Mouse (Mus musculus): ENCODE data around the gene Lhx5. TPM values are rescaled to one million over a fixed set of nuclear protein-coding genes. Genes with fewer than 3 reads are reported as not detected.

Lhx5 gene
- polyA plus RNA-seq, 1 experiment, result not detected

- Histone ChIP-seq H3K4me1 (0 out of 2 replicates have a peak, but pooled peaks cover 3% of the 10 kb centered on the region), H3K9me3 (no peaks in the 10 kb centered on the region), H3K36me3 (replicated peaks; ENCODE audit: low read length) (no peaks in the 10 kb centered on the region), H3K27me3 (replicated peaks) (peaks cover 93% of the 10 kb centered on the region), H3K4me3 (replicated peaks) (no peak overlapping the region)
- TF ChIP-seq GATA1 (IDR thresholded peaks at IDR 0.05; ENCODE audit: borderline replicate concordance, low read length), result no peak
- TF ChIP-seq FLI1 (IDR thresholded peaks at IDR 0.05; ENCODE audit: low read length), result no peak
Observed at GRCm38 (mm10) chr5:120429692-120430091, 1.8 kb upstream of the Lhx5 start.

GRCm38 (mm10) chr5:120431001-120431583, 407 bp upstream of the Lhx5 start:
- Histone ChIP-seq H3K27me3 (replicated peaks) (peaks cover 96% of the 10 kb centered on the region), H3K4me1 (peaks cover 12% of the 10 kb centered on the region), H3K36me3 (replicated peaks; ENCODE audit: low read length) (no peaks in the 10 kb centered on the region), H3K9me3 (no peaks in the 10 kb centered on the region), H3K4me3 (replicated peaks) (no peak overlapping the region)
- TF ChIP-seq FLI1 (IDR thresholded peaks at IDR 0.05; ENCODE audit: low read length) (no peak), GATA1 (IDR thresholded peaks at IDR 0.05; ENCODE audit: borderline replicate concordance, low read length) (no peak)

- Histone ChIP-seq H3K36me3 (replicated peaks; ENCODE audit: low read length) (no peaks in the 10 kb centered on the region), H3K9me3 (no peaks in the 10 kb centered on the region), H3K4me3 (replicated peaks) (no peak overlapping the region), H3K4me1 (peaks cover 19% of the 10 kb centered on the region), H3K27me3 (replicated peaks) (peaks cover 96% of the 10 kb centered on the region)
- TF ChIP-seq GATA1 (IDR thresholded peaks at IDR 0.05; ENCODE audit: borderline replicate concordance, low read length) (no peak), FLI1 (IDR thresholded peaks at IDR 0.05; ENCODE audit: low read length) (no peak)
Observed at GRCm38 (mm10) chr5:120432486-120433015, 1.1 kb downstream of the Lhx5 start.

GRCm38 (mm10) chr5:120433135-120433760, 1.7 kb downstream of the Lhx5 start:
- Histone ChIP-seq H3K27me3 (replicated peaks) (peaks cover 97% of the 10 kb centered on the region), H3K9me3 (no peaks in the 10 kb centered on the region), H3K4me1 (peaks cover 23% of the 10 kb centered on the region), H3K36me3 (replicated peaks; ENCODE audit: low read length) (no peaks in the 10 kb centered on the region), H3K4me3 (replicated peaks) (no peak overlapping the region)
- no peak for TF ChIP-seq FLI1 (IDR thresholded peaks at IDR 0.05; ENCODE audit: low read length)
- no peak for TF ChIP-seq GATA1 (IDR thresholded peaks at IDR 0.05; ENCODE audit: borderline replicate concordance, low read length)

- TF ChIP-seq GATA1 (IDR thresholded peaks at IDR 0.05; ENCODE audit: borderline replicate concordance, low read length) (no peak), FLI1 (IDR thresholded peaks at IDR 0.05; ENCODE audit: low read length) (no peak)
- Histone ChIP-seq H3K9me3 (no peaks in the 10 kb centered on the region), H3K4me1 (peaks cover 23% of the 10 kb centered on the region), H3K27me3 (replicated peaks) (peaks cover 97% of the 10 kb centered on the region), H3K4me3 (replicated peaks) (no peak overlapping the region), H3K36me3 (replicated peaks; ENCODE audit: low read length) (no peaks in the 10 kb centered on the region)
Observed at GRCm38 (mm10) chr5:120434231-120434735, 2.8 kb downstream of the Lhx5 start.

- Histone ChIP-seq H3K27me3 (replicated peaks) (peaks cover 97% of the 10 kb centered on the region), H3K4me1 (peaks cover 32% of the 10 kb centered on the region), H3K4me3 (replicated peaks) (peak overlapping the region; percentile 40), H3K36me3 (replicated peaks; ENCODE audit: low read length) (no peaks in the 10 kb centered on the region), H3K9me3 (no peaks in the 10 kb centered on the region)
- no peak for TF ChIP-seq FLI1 (IDR thresholded peaks at IDR 0.05; ENCODE audit: low read length)
- TF ChIP-seq GATA1 (IDR thresholded peaks at IDR 0.05; ENCODE audit: borderline replicate concordance, low read length), result no peak
Observed at GRCm38 (mm10) chr5:120435006-120435681, 3.6 kb downstream of the Lhx5 start.

- Histone ChIP-seq H3K9me3 (no peaks in the 10 kb centered on the region), H3K4me3 (replicated peaks) (peak overlapping the region; percentile 33), H3K27me3 (replicated peaks) (peaks cover 98% of the 10 kb centered on the region), H3K4me1 (peaks cover 40% of the 10 kb centered on the region), H3K36me3 (replicated peaks; ENCODE audit: low read length) (no peaks in the 10 kb centered on the region)
- TF ChIP-seq GATA1 (IDR thresholded peaks at IDR 0.05; ENCODE audit: borderline replicate concordance, low read length), result no peak
- TF ChIP-seq FLI1 (IDR thresholded peaks at IDR 0.05; ENCODE audit: low read length), result no peak
Observed at GRCm38 (mm10) chr5:120435731-120436501, 4.4 kb downstream of the Lhx5 start.

GRCm38 (mm10) chr5:120436885-120437495, 5.5 kb downstream of the Lhx5 start:
- no peak for TF ChIP-seq GATA1 (IDR thresholded peaks at IDR 0.05; ENCODE audit: borderline replicate concordance, low read length)
- no peak for TF ChIP-seq FLI1 (IDR thresholded peaks at IDR 0.05; ENCODE audit: low read length)
- Histone ChIP-seq H3K36me3 (replicated peaks; ENCODE audit: low read length) (no peaks in the 10 kb centered on the region), H3K27me3 (replicated peaks) (peaks cover 91% of the 10 kb centered on the region), H3K4me3 (replicated peaks) (no peak overlapping the region), H3K9me3 (no peaks in the 10 kb centered on the region), H3K4me1 (peaks cover 37% of the 10 kb centered on the region)

- Histone ChIP-seq H3K4me1 (peaks cover 37% of the 10 kb centered on the region), H3K9me3 (no peaks in the 10 kb centered on the region), H3K36me3 (replicated peaks; ENCODE audit: low read length) (no peaks in the 10 kb centered on the region), H3K27me3 (replicated peaks) (peaks cover 90% of the 10 kb centered on the region), H3K4me3 (replicated peaks) (no peak overlapping the region)
- TF ChIP-seq GATA1 (IDR thresholded peaks at IDR 0.05; ENCODE audit: borderline replicate concordance, low read length) (no peak), FLI1 (IDR thresholded peaks at IDR 0.05; ENCODE audit: low read length) (no peak)
Observed at GRCm38 (mm10) chr5:120437539-120437938, 6.0 kb downstream of the Lhx5 start.
